Mouse (Mus musculus) neural tube, embryonic 13.5 days (tissue): ENCODE measurements at regions not wholly inside any gene's neighbourhood (a gene's known extent, or its start where the extent isn't known, plus 50 kb on each side); places are given as distances from the start of the nearest gene placed in this dataset.
A peak's percentile ranks its signal among the peaks of the same experiment; 100 is the strongest.

ENCODE experiments used
- ATAC-seq: fragments of 200-750 bp; cut with Nextera tagmentation; 2 replicates; pipeline ENCODE4 v1.8.0; 2017; ENCODE audit warnings: low read depth, mild to moderate bottlenecking, moderate TSS enrichment, moderate library complexity
- H3K27ac ChIP-seq: fragments of 300-500 bp; sonication (generic); replicated peaks from 2 replicates; pipeline ENCODE4 v1.5.1; 2015; ENCODE audit warnings: moderate library complexity, mild to moderate bottlenecking, inconsistent platforms
- H3K27me3 ChIP-seq: fragments of 300-500 bp; sonication (generic); 2 replicates; pipeline ENCODE4 v1.6.1; 2015; ENCODE audit warnings: mild to moderate bottlenecking, inconsistent platforms
- H3K36me3 ChIP-seq: fragments of 300-500 bp; sonication (generic); 2 replicates; pipeline ENCODE4 v1.6.1; 2015; ENCODE audit warnings: mild to moderate bottlenecking, inconsistent platforms
- H3K4me1 ChIP-seq: fragments of 300-500 bp; sonication (generic); replicated peaks from 2 replicates; pipeline ENCODE4 v1.6.1; 2015; ENCODE audit warnings: inconsistent platforms
- H3K4me2 ChIP-seq: fragments of 300-500 bp; sonication (generic); 2 replicates; pipeline ENCODE4 v1.6.1; 2015; ENCODE audit warnings: inconsistent platforms, mild to moderate bottlenecking, moderate library complexity
- H3K4me3 ChIP-seq: fragments of 300-500 bp; sonication (generic); 2 replicates; pipeline ENCODE4 v1.5.1; 2015; ENCODE audit warnings: mild to moderate bottlenecking, inconsistent platforms
- H3K9ac ChIP-seq: fragments of 300-500 bp; sonication (generic); 2 replicates; pipeline ENCODE4 v1.6.1; 2015; ENCODE audit warnings: moderate library complexity, mild to moderate bottlenecking, inconsistent platforms
- H3K9me3 ChIP-seq: fragments of 300-500 bp; sonication (generic); 2 replicates; pipeline ENCODE4 v1.6.1; 2016; ENCODE audit warnings: inconsistent platforms
- WGBS: fragments of 180-500 bp; shearing (Covaris S2); methylation state at CpG from one replicate; pipeline ENCODE4 v1.1.7; 2015; 5-methylcytosine and 5-hydroxymethylcytosine counted together

DNA sequence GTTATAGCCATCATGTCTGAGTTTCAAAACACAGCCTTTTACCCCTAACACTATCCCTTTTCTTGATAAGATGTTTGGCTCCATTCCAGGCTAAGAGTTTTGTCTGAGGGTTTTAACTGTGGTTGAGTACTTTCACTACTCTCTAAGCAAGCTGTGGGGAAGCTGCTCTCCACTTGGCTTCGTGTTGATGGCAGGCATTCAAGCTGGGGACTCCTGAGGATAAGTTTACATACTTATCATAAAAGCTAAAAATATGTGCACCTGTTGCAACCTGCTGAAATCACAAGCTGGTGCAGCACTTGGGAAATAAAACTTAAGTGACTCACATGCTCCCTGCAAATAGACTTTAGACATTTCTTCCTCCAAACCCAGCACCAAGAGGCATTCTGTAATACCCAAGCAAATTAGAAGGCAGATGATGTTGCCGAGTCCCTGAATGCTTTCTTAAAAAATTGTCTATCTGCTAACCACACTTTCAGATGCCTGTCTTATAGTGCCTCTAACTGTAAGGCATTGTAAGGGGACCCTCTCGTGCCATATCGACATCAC lies 169.3 kb downstream of the Lnpk start:
- Histone ChIP-seq H3K4me1 (peaks cover 21% of the 10 kb centered on the region), H3K9me3 (no peaks in the 10 kb centered on the region), H3K36me3 (no peaks in the 10 kb centered on the region), H3K4me3 (no peak overlapping the region), H3K4me2 (no peak overlapping the region), H3K9ac (no peak overlapping the region), H3K27me3 (no peaks in the 10 kb centered on the region), H3K27ac (no peak overlapping the region)
- ATAC-seq = no peak
- WGBS = 77% methylated on average over 4 of the region's 4 CpGs

- H3K27me3 ChIP-seq = no peaks in the 10 kb centered on the region
- no peak overlapping the region for H3K9ac ChIP-seq
- peaks cover 28% of the 10 kb centered on the region for H3K4me1 ChIP-seq
- WGBS = 31% methylated on average over 3 of the region's 3 CpGs
- H3K4me2 ChIP-seq = no peak overlapping the region
- no peak overlapping the region for H3K4me3 ChIP-seq
- H3K9me3 ChIP-seq = no peaks in the 10 kb centered on the region
- H3K27ac ChIP-seq = peak overlapping the region; percentile 24; the same call in 1 of the 2 replicates
- no peaks in the 10 kb centered on the region for H3K36me3 ChIP-seq
- ATAC-seq = no peak
These were observed 174.7 kb downstream of the Lnpk start for GRCm38 (mm10) chr2:74404493-74404892.

DNA sequence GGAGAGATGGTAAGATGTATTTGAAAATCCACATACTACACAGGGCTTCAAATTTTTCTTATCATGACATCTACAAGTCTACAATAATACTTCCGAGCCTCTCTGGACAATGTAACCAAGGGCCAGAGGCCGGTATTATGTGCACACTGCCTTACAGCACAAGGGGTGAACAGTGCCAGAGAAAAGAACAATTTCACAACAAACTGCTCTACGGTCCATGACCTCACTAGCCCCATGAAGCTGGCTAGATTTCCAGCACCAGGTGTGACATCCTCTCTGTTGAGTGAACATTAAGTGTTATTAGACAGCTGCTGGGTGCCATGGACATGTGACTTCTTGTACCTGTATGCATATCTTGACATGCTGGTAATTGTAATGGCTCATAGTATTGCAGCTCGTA lies 188.2 kb downstream of the Lnpk start:
- H3K36me3 ChIP-seq = no peaks in the 10 kb centered on the region
- no peaks in the 10 kb centered on the region for H3K27me3 ChIP-seq
- H3K4me1 ChIP-seq = peaks cover 8% of the 10 kb centered on the region; the same call in 1 of the 2 replicates
- H3K9me3 ChIP-seq = no peaks in the 10 kb centered on the region
- no peak overlapping the region for H3K9ac ChIP-seq
- no peak overlapping the region for H3K4me2 ChIP-seq
- ATAC-seq = no peak
- WGBS = 92% methylated on average over 4 of the region's 4 CpGs
- H3K4me3 ChIP-seq = no peak overlapping the region
- H3K27ac ChIP-seq = no peak overlapping the region

GRCm38 (mm10) chr2:74388078-74388477 lies 191.2 kb downstream of the Lnpk start:
- no peak for ATAC-seq
- Histone ChIP-seq H3K4me1 (peaks cover 10% of the 10 kb centered on the region; the same call in 1 of the 2 replicates), H3K27me3 (no peaks in the 10 kb centered on the region), H3K4me3 (no peak overlapping the region), H3K27ac (no peak overlapping the region), H3K9me3 (no peaks in the 10 kb centered on the region), H3K36me3 (no peaks in the 10 kb centered on the region), H3K9ac (no peak overlapping the region), H3K4me2 (no peak overlapping the region)
- WGBS = 81% methylated on average over 5 of the region's 5 CpGs

- no peaks in the 10 kb centered on the region for H3K27me3 ChIP-seq
- no peak overlapping the region for H3K4me3 ChIP-seq
- 94% methylated on average over 1 of the region's 1 CpGs for WGBS
- peaks cover 10% of the 10 kb centered on the region; the same call in 1 of the 2 replicates for H3K4me1 ChIP-seq
- H3K36me3 ChIP-seq = no peaks in the 10 kb centered on the region
- H3K4me2 ChIP-seq = no peak overlapping the region
- H3K9me3 ChIP-seq = no peaks in the 10 kb centered on the region
- no peak for ATAC-seq
- no peak overlapping the region for H3K9ac ChIP-seq
- H3K27ac ChIP-seq = no peak overlapping the region
These were observed 194.3 kb downstream of the Lnpk start for GRCm38 (mm10) chr2:74384918-74385317.

GRCm38 (mm10) chr2:74380574-74381287 lies 198.5 kb downstream of the Lnpk start:
- Histone ChIP-seq H3K4me2 (no peak overlapping the region), H3K9me3 (no peaks in the 10 kb centered on the region)
- 73% methylated on average over 7 of the region's 7 CpGs for WGBS

DNA sequence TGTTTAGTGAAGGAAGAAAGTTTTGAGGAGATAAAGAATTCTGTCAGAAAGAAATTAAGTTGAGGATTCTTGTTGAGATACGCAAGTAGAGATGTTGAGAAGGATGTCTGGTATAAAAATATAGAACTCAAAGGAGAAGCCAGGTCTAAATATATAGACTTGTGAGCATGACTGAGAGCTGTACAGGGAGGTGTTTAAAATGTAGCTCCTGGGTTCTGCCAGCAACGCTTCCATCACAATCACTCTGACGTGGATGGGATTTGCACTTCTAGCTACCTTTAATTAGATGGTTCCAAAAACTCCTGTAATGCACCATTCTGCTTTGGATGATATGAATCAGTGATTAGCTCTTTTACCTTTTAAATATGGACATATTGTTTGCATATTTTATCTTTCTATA lies 200.5 kb downstream of the Lnpk start:
- 97% methylated on average over 3 of the region's 3 CpGs for WGBS
- Histone ChIP-seq H3K9me3 (no peaks in the 10 kb centered on the region), H3K4me2 (no peak overlapping the region), H3K36me3 (no peaks in the 10 kb centered on the region), H3K4me3 (no peak overlapping the region), H3K4me1 (no peaks in the 10 kb centered on the region), H3K9ac (no peak overlapping the region), H3K27ac (no peak overlapping the region), H3K27me3 (no peaks in the 10 kb centered on the region)
- no peak for ATAC-seq

More at GRCm38 (mm10) chr2:74380574-74381287, 198.5 kb downstream of the Lnpk start:
- no peak overlapping the region for H3K9ac ChIP-seq
- H3K27me3 ChIP-seq = no peaks in the 10 kb centered on the region
- no peak overlapping the region for H3K27ac ChIP-seq
- ATAC-seq = no peak
- H3K4me1 ChIP-seq = no peaks in the 10 kb centered on the region
- no peaks in the 10 kb centered on the region for H3K36me3 ChIP-seq
- no peak overlapping the region for H3K4me3 ChIP-seq

DNA sequence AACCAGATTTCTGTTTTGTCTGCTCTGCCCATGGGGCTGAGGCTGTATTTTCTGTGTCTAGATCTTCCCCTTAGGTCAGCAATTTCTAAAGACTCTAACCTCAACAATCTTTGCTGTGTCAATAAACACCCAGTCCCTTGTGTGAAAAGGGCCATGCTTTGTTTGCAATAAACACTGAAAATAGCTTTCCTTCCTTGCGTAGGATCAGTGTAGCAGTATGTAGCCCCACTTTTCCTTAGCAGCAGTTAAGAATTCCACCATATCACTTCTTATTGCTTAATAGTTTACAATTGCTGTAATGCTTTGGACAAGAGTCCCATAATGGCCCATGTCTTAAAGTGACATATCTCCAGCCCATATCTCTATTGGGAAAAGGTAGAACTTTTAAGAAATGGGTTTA lies 205.3 kb downstream of the Lnpk start:
- Histone ChIP-seq H3K27ac (no peak overlapping the region), H3K4me1 (no peaks in the 10 kb centered on the region), H3K36me3 (no peaks in the 10 kb centered on the region), H3K4me3 (no peak overlapping the region), H3K27me3 (no peaks in the 10 kb centered on the region), H3K9me3 (no peaks in the 10 kb centered on the region), H3K4me2 (no peak overlapping the region), H3K9ac (no peak overlapping the region)
- WGBS = 68% methylated on average over 1 of the region's 1 CpGs
- ATAC-seq = no peak

DNA sequence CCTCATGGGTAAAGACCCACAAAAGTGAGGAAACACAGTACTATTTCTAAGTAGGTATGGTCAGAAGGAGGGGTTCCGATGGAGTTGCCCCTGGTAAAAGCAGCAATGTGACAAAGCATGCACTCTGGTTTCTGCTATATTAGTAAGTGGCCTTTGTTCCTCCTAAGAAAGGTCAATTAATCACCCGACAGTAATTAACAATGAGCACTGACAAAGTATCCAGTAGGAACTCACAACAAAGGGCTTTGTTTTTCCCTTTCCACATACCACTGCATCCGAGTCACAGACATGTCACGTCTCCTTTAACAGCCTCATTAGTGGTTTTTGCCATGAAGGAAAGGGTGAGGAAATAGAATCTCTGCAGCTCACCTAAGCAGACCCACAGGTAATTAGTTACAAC lies 206.2 kb downstream of the Lnpk start:
- H3K9me3 ChIP-seq = no peaks in the 10 kb centered on the region
- H3K27ac ChIP-seq = no peak overlapping the region
- no peaks in the 10 kb centered on the region for H3K4me1 ChIP-seq
- no peak for ATAC-seq
- no peak overlapping the region for H3K4me2 ChIP-seq
- no peak overlapping the region for H3K9ac ChIP-seq
- H3K27me3 ChIP-seq = no peaks in the 10 kb centered on the region
- H3K36me3 ChIP-seq = no peaks in the 10 kb centered on the region
- WGBS = 51% methylated on average over 4 of the region's 4 CpGs
- H3K4me3 ChIP-seq = no peak overlapping the region

GRCm38 (mm10) chr2:74363255-74363654 lies 216.0 kb downstream of the Lnpk start:
- H3K4me1 ChIP-seq = no peaks in the 10 kb centered on the region
- ATAC-seq = no peak
- H3K4me3 ChIP-seq = no peak overlapping the region
- H3K27ac ChIP-seq = no peak overlapping the region
- no peak overlapping the region for H3K4me2 ChIP-seq
- no peaks in the 10 kb centered on the region for H3K9me3 ChIP-seq
- H3K27me3 ChIP-seq = no peaks in the 10 kb centered on the region
- WGBS = 96% methylated on average over 2 of the region's 2 CpGs
- no peaks in the 10 kb centered on the region for H3K36me3 ChIP-seq
- H3K9ac ChIP-seq = no peak overlapping the region

DNA sequence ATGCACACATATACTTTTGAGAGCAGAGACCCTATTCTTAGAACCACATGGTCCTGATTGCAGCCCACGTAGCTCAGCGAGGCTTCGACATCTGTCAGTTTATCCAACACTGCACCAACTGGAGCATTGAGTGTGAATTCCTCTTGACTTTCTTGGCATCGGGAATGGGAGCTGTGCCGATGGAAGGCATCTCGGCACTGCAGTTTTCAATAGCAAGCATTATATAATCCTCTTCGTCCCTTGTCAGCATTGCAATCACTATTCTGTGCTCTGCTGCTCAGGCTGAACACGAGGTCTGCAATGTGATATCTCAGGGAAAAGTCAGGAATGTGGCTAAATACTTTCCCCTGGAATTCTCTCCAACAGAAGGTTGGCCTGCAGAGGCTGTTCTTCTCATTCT lies 224.6 kb downstream of the Lnpk start:
- Histone ChIP-seq H3K4me1 (no peaks in the 10 kb centered on the region), H3K9ac (no peak overlapping the region), H3K9me3 (no peaks in the 10 kb centered on the region), H3K4me2 (no peak overlapping the region), H3K27me3 (no peaks in the 10 kb centered on the region), H3K4me3 (no peak overlapping the region), H3K36me3 (no peaks in the 10 kb centered on the region), H3K27ac (no peak overlapping the region)
- WGBS = 76% methylated on average over 8 of the region's 8 CpGs
- no peak for ATAC-seq

DNA sequence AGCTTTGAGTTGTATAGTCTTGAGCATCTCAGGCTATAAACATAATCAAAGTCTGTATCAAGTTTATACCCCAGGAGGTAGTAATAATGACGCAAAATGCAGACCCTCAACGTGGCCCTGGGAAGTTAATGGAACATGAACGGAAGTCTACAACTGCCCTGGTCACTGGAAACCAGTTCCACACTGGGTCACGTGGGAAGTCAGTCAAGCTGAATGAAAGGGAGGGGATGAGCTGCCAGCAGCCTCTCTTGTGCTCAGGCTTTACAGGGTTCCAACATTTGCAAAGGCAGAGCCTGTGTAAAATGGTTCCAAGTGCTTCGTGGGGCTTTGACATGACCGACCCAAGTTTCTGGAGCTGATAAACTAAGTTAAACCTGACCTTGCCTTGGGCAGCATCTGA lies 229.4 kb downstream of the Lnpk start:
- H3K9me3 ChIP-seq = no peaks in the 10 kb centered on the region
- no peak overlapping the region for H3K4me2 ChIP-seq
- no peak overlapping the region for H3K27ac ChIP-seq
- no peak for ATAC-seq
- H3K4me1 ChIP-seq = no peaks in the 10 kb centered on the region
- H3K27me3 ChIP-seq = no peaks in the 10 kb centered on the region
- H3K9ac ChIP-seq = no peak overlapping the region
- WGBS = 77% methylated on average over 6 of the region's 6 CpGs
- H3K4me3 ChIP-seq = no peak overlapping the region
- no peaks in the 10 kb centered on the region for H3K36me3 ChIP-seq

DNA sequence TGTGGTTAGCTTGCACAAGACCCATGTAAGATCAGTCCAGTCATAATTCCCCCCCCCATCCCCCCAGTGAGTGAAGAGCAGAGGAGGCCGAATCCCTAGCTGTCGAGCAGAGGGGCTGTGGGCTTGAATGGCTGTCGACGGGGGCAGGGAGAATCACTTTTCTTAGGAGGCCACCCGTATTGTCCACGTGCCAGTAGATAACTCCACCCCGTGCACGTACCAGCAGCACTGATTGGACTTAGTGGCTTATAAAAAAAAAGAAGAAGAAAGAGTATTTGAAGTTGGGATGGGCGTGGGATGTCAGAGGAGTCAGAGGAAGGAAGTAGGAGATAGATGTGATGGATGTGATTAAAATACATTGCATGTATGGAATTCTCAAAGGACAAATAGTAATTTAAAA lies 272.9 kb downstream of the Lnpk start:
- Histone ChIP-seq H3K27ac (no peak overlapping the region), H3K36me3 (no peaks in the 10 kb centered on the region), H3K4me2 (no peak overlapping the region), H3K9ac (no peak overlapping the region), H3K4me3 (no peak overlapping the region), H3K27me3 (peaks cover 23% of the 10 kb centered on the region), H3K4me1 (no peaks in the 10 kb centered on the region), H3K9me3 (no peaks in the 10 kb centered on the region)
- no peak for ATAC-seq
- WGBS = 84% methylated on average over 9 of the region's 9 CpGs
